ENCODE assay signal across 22 mouse cellular contexts in genomic region chr12:15644074-15644672, GRCm38 (mm10).
DNase-seq lines count a peak whose midpoint lies in the region; ATAC-seq and TF ChIP-seq lines count a peak whose summit lies in the region.
"Had no signal": no experiment of that assay in that cellular context is flagged by ENCODE, and none has a peak within 500 bp of the region (broad histone marks: within the 10 kb centered on the region; RNA-seq: fewer than 3 reads in every experiment).

No protein-coding gene starts in this region.

- no peak overlapping the region for H3K4me3 ChIP-seq in forebrain, embryonic 11.5 days (ENCODE audit: low read depth, low read length)
- no peak overlapping the region for H3K4me3 ChIP-seq in forebrain, postnatal 0 days (ENCODE audit: low read depth, low read length)
- no peak overlapping the region for H3K4me3 ChIP-seq in limb, embryonic 13.5 days
- H3K4me3 ChIP-seq: embryonic facial prominence, embryonic 15.5 days; erythroblast, embryonic 14.5 days; gastrocnemius, adult 2 months; heart, embryonic 10.5 days; hindbrain, embryonic 15.5 days had no signal

- H3K9me3 ChIP-seq in forebrain, embryonic 11.5 days (ENCODE audit: control insufficient read depth, low read length), result no peaks in the 10 kb centered on the region
- no peaks in the 10 kb centered on the region for H3K9me3 ChIP-seq in forebrain, postnatal 0 days (ENCODE audit: low read length)
- H3K9me3 ChIP-seq in limb, embryonic 13.5 days, result no peaks in the 10 kb centered on the region
- H3K9me3 ChIP-seq: embryonic facial prominence, embryonic 15.5 days; G1E; heart, embryonic 10.5 days; hindbrain, embryonic 15.5 days had no signal

- H3K4me1 ChIP-seq in forebrain, embryonic 11.5 days (replicated peaks; ENCODE audit: control insufficient read depth, insufficient read depth, low read length), result peaks cover 5% of the 10 kb centered on the region; the same call in 1 of the 2 replicates
- no peaks in the 10 kb centered on the region for H3K4me1 ChIP-seq in forebrain, postnatal 0 days (ENCODE audit: insufficient read depth)
- peaks cover 37% of the 10 kb centered on the region for H3K4me1 ChIP-seq in limb, embryonic 13.5 days
- H3K4me1 ChIP-seq: embryonic facial prominence, embryonic 15.5 days; hindbrain, embryonic 15.5 days had no signal

- H3K4me2 ChIP-seq in forebrain, embryonic 11.5 days (ENCODE audit: low read depth, low read length, severe bottlenecking), result no peak overlapping the region
- no peak overlapping the region for H3K4me2 ChIP-seq in forebrain, postnatal 0 days (ENCODE audit: low read depth)
- H3K4me2 ChIP-seq in limb, embryonic 13.5 days (replicated peaks), result no peak overlapping the region
- H3K4me2 ChIP-seq: embryonic facial prominence, embryonic 15.5 days; hindbrain, embryonic 15.5 days had no signal

- no peak overlapping the region for H3K27ac ChIP-seq in forebrain, embryonic 11.5 days (ENCODE audit: low read depth, low read length)
- no peak overlapping the region for H3K27ac ChIP-seq in forebrain, postnatal 0 days (ENCODE audit: low read depth, low read length)
- no peak overlapping the region for H3K27ac ChIP-seq in limb, embryonic 13.5 days
- H3K27ac ChIP-seq: embryonic facial prominence, embryonic 15.5 days; gastrocnemius, adult 2 months; heart, embryonic 10.5 days; hindbrain, embryonic 15.5 days had no signal

- H3K9ac ChIP-seq in forebrain, embryonic 11.5 days (ENCODE audit: low read length), result no peak overlapping the region
- no peak overlapping the region for H3K9ac ChIP-seq in forebrain, postnatal 0 days
- H3K9ac ChIP-seq in limb, embryonic 13.5 days, result no peak overlapping the region
- H3K9ac ChIP-seq: embryonic facial prominence, embryonic 15.5 days; hindbrain, embryonic 15.5 days had no signal

- peak; percentile 55 for ATAC-seq in forebrain, embryonic 11.5 days (replicated peaks; ENCODE audit: low FRiP score)
- no peak for ATAC-seq in forebrain, postnatal 0 days
- ATAC-seq in limb, embryonic 13.5 days (ENCODE audit: low FRiP score, low read depth), result peak; percentile 46
- ATAC-seq: CD4-positive, CD25-positive, alpha-beta regulatory T cell, adult 4 months; intestine, postnatal 0 days had no signal

- no peaks in the 10 kb centered on the region for H3K36me3 ChIP-seq in forebrain, embryonic 11.5 days (ENCODE audit: control insufficient read depth, insufficient read depth, low read length)
- H3K36me3 ChIP-seq in forebrain, postnatal 0 days (ENCODE audit: insufficient read depth), result no peaks in the 10 kb centered on the region
- no peaks in the 10 kb centered on the region for H3K36me3 ChIP-seq in limb, embryonic 13.5 days
- H3K36me3 ChIP-seq: embryonic facial prominence, embryonic 15.5 days; G1E; heart, embryonic 10.5 days; hindbrain, embryonic 15.5 days had no signal

- WGBS in forebrain, embryonic 11.5 days, result 40% methylated on average over 9 of the region's 9 CpGs
- 31% methylated on average over 9 of the region's 9 CpGs for WGBS in forebrain, postnatal 0 days
- WGBS in limb, embryonic 13.5 days, result 22% methylated on average over 9 of the region's 9 CpGs

- DNase-seq in forebrain, embryonic 11.5 days (ENCODE audit: low spot score), result no peak
- DNase-seq in forebrain, postnatal 0 days, result no peak
- peak; percentile 48 for DNase-seq in heart, adult 11 months
- DNase-seq in heart, postnatal 4 days, result no peak
- DNase-seq in brain, embryonic 14.5 days (ENCODE audit: low read depth), result peak; percentile 53
- DNase-seq in heart, adult 8-10 months (ENCODE audit: low spot score), result no peak
- DNase-seq: B cell, adult 2 months; cerebellum, adult 11-12 months; cerebellum, adult 9-10 months; cerebellum, postnatal 25 days; gastrocnemius, adult 2 months; gastrocnemius, postnatal 25 days; heart, postnatal 10 days; kidney, adult 8-10 months had no signal

- no peak for TF ChIP-seq CTCF in forebrain, postnatal 0 days (IDR thresholded peaks at IDR 0.05; ENCODE audit: low read depth)
- TF ChIP-seq CTCF in brain, embryonic 14.5 days (IDR thresholded peaks at IDR 0.05; ENCODE audit: borderline replicate concordance, extremely low read depth, insufficient read depth, insufficient read length), result no peak

- H3K27me3 ChIP-seq in forebrain, embryonic 11.5 days (ENCODE audit: control insufficient read depth, insufficient read depth, low read length), result no peaks in the 10 kb centered on the region
- no peaks in the 10 kb centered on the region for H3K27me3 ChIP-seq in forebrain, postnatal 0 days (ENCODE audit: insufficient read depth, low read length)
- H3K27me3 ChIP-seq in limb, embryonic 13.5 days, result no peaks in the 10 kb centered on the region
- H3K27me3 ChIP-seq: embryonic facial prominence, embryonic 15.5 days; hindbrain, embryonic 15.5 days had no signal

- no peak for TF ChIP-seq POLR2A in brain, embryonic 14.5 days (IDR thresholded peaks at IDR 0.05; ENCODE audit: borderline replicate concordance, extremely low read depth, insufficient read depth, insufficient read length, poor library complexity, severe bottlenecking)

Comparison
In these comparisons a context has a peak if more than half of its experiments do, and no peak if none do; other contexts are left out.
1. DNase-seq: peak in heart, adult 11 months (single experiment) and brain, embryonic 14.5 days (single experiment); none in forebrain, embryonic 11.5 days (single experiment), forebrain, postnatal 0 days (single experiment), heart, postnatal 4 days (single experiment) and heart, adult 8-10 months (single experiment).